Mouse (Mus musculus): ENCODE data around the gene Gm32742. TPM values are rescaled to one million over a fixed set of nuclear protein-coding genes. Genes with fewer than 3 reads are reported as not detected.

The Gm32742 gene
- not detected in 2 replicates for polyA plus RNA-seq (2015; fragmentation: Nextera tagmentation; extraction: Ambion mirVana)

GRCm38 (mm10) chr9:51165312-51166180 is at the start of gene Gm32742:
Gene Gm32742 (minus strand): TSS chr9:51165517.
- H3K4me3 ChIP-seq (replicated peaks), result no peak within 1 kb of the TSS
- WGBS (ENCODE audit: insufficient replicate concordance), result 16% methylated on average over 6 of the region's 6 CpGs
- H3K9me3 ChIP-seq (replicated peaks), result no peaks in the 10 kb centered on the region
- H3K27me3 ChIP-seq, result peaks cover 2% of the 10 kb centered on the region; the same call in 1 of the 2 replicates
- no peak within 1 kb of the TSS for H3K9ac ChIP-seq
- H3K36me3 ChIP-seq (replicated peaks), result no peaks in the 10 kb centered on the region
- no peak within 1 kb of the TSS for H3K27ac ChIP-seq (replicated peaks)
- H3K4me1 ChIP-seq (replicated peaks), result no peaks in the 10 kb centered on the region
- no peak within 1 kb of the TSS for H3K4me2 ChIP-seq
- no peak for ATAC-seq (ENCODE audit: insufficient read depth)

- H3K4me2 ChIP-seq, result no peak overlapping the region
- no peak overlapping the region for H3K27ac ChIP-seq (replicated peaks)
- no peaks in the 10 kb centered on the region for H3K36me3 ChIP-seq (replicated peaks)
- no peaks in the 10 kb centered on the region for H3K4me1 ChIP-seq (replicated peaks)
- H3K9me3 ChIP-seq (replicated peaks), result no peaks in the 10 kb centered on the region
- no peaks in the 10 kb centered on the region for H3K27me3 ChIP-seq
- H3K4me3 ChIP-seq (replicated peaks), result no peak overlapping the region
- no peak overlapping the region for H3K9ac ChIP-seq
- no peak for ATAC-seq (ENCODE audit: insufficient read depth)
- WGBS (ENCODE audit: insufficient replicate concordance), result 65% methylated on average over 6 of the region's 6 CpGs
These were observed 48.5 kb upstream of the Gm32742 start for GRCm38 (mm10) chr9:51213729-51214237.

GRCm38 (mm10) chr9:51213023-51213728 is 47.9 kb upstream of the Gm32742 start, which contains the start of gene Pou2af1:
Gene Pou2af1 (plus strand): TSS chr9:51213708.
- WGBS (ENCODE audit: insufficient replicate concordance), result 69% methylated on average over 20 of the region's 20 CpGs
- Histone ChIP-seq H3K4me2 (no peak within 1 kb of the TSS), H3K4me1 (replicated peaks) (no peaks in the 10 kb centered on the region), H3K27me3 (no peaks in the 10 kb centered on the region), H3K36me3 (replicated peaks) (no peaks in the 10 kb centered on the region), H3K9ac (no peak within 1 kb of the TSS), H3K4me3 (replicated peaks) (no peak within 1 kb of the TSS), H3K9me3 (replicated peaks) (no peaks in the 10 kb centered on the region), H3K27ac (replicated peaks) (no peak within 1 kb of the TSS)
- no peak for ATAC-seq (ENCODE audit: insufficient read depth)

GRCm38 (mm10) chr9:51211191-51211590 is 45.9 kb upstream of the Gm32742 start:
- Histone ChIP-seq H3K27ac (replicated peaks) (no peak overlapping the region), H3K9me3 (replicated peaks) (no peaks in the 10 kb centered on the region), H3K36me3 (replicated peaks) (no peaks in the 10 kb centered on the region), H3K9ac (no peak overlapping the region), H3K27me3 (no peaks in the 10 kb centered on the region), H3K4me3 (replicated peaks) (no peak overlapping the region), H3K4me1 (replicated peaks) (no peaks in the 10 kb centered on the region), H3K4me2 (no peak overlapping the region)
- WGBS (ENCODE audit: insufficient replicate concordance), result 37% methylated on average over 6 of the region's 6 CpGs
- no peak for ATAC-seq (ENCODE audit: insufficient read depth)

GRCm38 (mm10) chr9:51208974-51209332 is 43.6 kb upstream of the Gm32742 start:
- Histone ChIP-seq H3K36me3 (replicated peaks) (no peaks in the 10 kb centered on the region), H3K9ac (no peak overlapping the region), H3K27me3 (no peaks in the 10 kb centered on the region), H3K27ac (replicated peaks) (no peak overlapping the region), H3K9me3 (replicated peaks) (no peaks in the 10 kb centered on the region), H3K4me3 (replicated peaks) (no peak overlapping the region), H3K4me1 (replicated peaks) (no peaks in the 10 kb centered on the region), H3K4me2 (no peak overlapping the region)
- WGBS (ENCODE audit: insufficient replicate concordance), result 64% methylated on average over 2 of the region's 2 CpGs
- no peak for ATAC-seq (ENCODE audit: insufficient read depth)

GRCm38 (mm10) chr9:51194790-51195189 is 29.5 kb upstream of the Gm32742 start:
- Histone ChIP-seq H3K9me3 (replicated peaks) (no peaks in the 10 kb centered on the region), H3K4me2 (no peak overlapping the region), H3K9ac (no peak overlapping the region), H3K27me3 (no peaks in the 10 kb centered on the region), H3K4me1 (replicated peaks) (no peaks in the 10 kb centered on the region), H3K4me3 (replicated peaks) (no peak overlapping the region), H3K27ac (replicated peaks) (no peak overlapping the region), H3K36me3 (replicated peaks) (no peaks in the 10 kb centered on the region)
- WGBS (ENCODE audit: insufficient replicate concordance), result 34% methylated on average over 4 of the region's 4 CpGs
- ATAC-seq (ENCODE audit: insufficient read depth), result no peak

- Histone ChIP-seq H3K27me3 (no peaks in the 10 kb centered on the region), H3K27ac (replicated peaks) (no peak overlapping the region), H3K4me1 (replicated peaks) (no peaks in the 10 kb centered on the region), H3K9me3 (replicated peaks) (no peaks in the 10 kb centered on the region), H3K4me3 (replicated peaks) (no peak overlapping the region), H3K4me2 (no peak overlapping the region), H3K9ac (no peak overlapping the region), H3K36me3 (replicated peaks) (no peaks in the 10 kb centered on the region)
- no peak for ATAC-seq (ENCODE audit: insufficient read depth)
- 56% methylated on average over 3 of the region's 3 CpGs for WGBS (ENCODE audit: insufficient replicate concordance)
These were observed 25.3 kb upstream of the Gm32742 start for GRCm38 (mm10) chr9:51190655-51191054.

- no peaks in the 10 kb centered on the region for H3K9me3 ChIP-seq (replicated peaks)
- H3K4me1 ChIP-seq (replicated peaks), result no peaks in the 10 kb centered on the region
- no peak for ATAC-seq (ENCODE audit: insufficient read depth)
- no peak overlapping the region for H3K9ac ChIP-seq
- WGBS (ENCODE audit: insufficient replicate concordance), result 65% methylated on average over 5 of the region's 5 CpGs
- no peaks in the 10 kb centered on the region for H3K27me3 ChIP-seq
- H3K27ac ChIP-seq (replicated peaks), result no peak overlapping the region
- no peaks in the 10 kb centered on the region for H3K36me3 ChIP-seq (replicated peaks)
- H3K4me2 ChIP-seq, result no peak overlapping the region
- no peak overlapping the region for H3K4me3 ChIP-seq (replicated peaks)
These were observed 20.6 kb upstream of the Gm32742 start for GRCm38 (mm10) chr9:51185871-51186270.

DNA sequence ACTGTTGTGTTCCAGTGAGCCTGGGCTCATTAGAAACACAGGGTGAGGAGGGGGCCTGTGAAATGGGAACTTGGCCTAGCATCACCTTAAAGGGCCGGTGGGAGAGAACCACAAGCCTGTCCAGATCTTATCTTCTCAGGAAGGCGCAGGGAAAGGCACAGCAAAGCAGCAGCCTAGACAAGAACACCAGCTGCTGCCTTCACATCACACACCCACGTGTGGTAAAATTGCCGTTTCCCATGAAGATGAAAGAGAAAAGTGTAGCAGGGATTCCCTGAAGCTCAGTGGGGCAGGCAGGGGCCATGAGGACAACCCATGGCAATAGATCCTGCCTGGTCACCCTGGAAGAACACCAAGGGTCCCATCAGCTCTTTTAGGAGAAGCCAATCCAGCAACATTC is 20.1 kb upstream of the Gm32742 start:
- H3K4me3 ChIP-seq (replicated peaks), result no peak overlapping the region
- H3K9me3 ChIP-seq (replicated peaks), result no peaks in the 10 kb centered on the region
- H3K27ac ChIP-seq (replicated peaks), result no peak overlapping the region
- H3K36me3 ChIP-seq (replicated peaks), result no peaks in the 10 kb centered on the region
- WGBS (ENCODE audit: insufficient replicate concordance), result 27% methylated on average over 4 of the region's 4 CpGs
- H3K27me3 ChIP-seq, result no peaks in the 10 kb centered on the region; the same call in 1 of the 2 replicates
- H3K9ac ChIP-seq, result no peak overlapping the region
- no peak for ATAC-seq (ENCODE audit: insufficient read depth)
- H3K4me2 ChIP-seq, result no peak overlapping the region
- no peaks in the 10 kb centered on the region for H3K4me1 ChIP-seq (replicated peaks)

DNA sequence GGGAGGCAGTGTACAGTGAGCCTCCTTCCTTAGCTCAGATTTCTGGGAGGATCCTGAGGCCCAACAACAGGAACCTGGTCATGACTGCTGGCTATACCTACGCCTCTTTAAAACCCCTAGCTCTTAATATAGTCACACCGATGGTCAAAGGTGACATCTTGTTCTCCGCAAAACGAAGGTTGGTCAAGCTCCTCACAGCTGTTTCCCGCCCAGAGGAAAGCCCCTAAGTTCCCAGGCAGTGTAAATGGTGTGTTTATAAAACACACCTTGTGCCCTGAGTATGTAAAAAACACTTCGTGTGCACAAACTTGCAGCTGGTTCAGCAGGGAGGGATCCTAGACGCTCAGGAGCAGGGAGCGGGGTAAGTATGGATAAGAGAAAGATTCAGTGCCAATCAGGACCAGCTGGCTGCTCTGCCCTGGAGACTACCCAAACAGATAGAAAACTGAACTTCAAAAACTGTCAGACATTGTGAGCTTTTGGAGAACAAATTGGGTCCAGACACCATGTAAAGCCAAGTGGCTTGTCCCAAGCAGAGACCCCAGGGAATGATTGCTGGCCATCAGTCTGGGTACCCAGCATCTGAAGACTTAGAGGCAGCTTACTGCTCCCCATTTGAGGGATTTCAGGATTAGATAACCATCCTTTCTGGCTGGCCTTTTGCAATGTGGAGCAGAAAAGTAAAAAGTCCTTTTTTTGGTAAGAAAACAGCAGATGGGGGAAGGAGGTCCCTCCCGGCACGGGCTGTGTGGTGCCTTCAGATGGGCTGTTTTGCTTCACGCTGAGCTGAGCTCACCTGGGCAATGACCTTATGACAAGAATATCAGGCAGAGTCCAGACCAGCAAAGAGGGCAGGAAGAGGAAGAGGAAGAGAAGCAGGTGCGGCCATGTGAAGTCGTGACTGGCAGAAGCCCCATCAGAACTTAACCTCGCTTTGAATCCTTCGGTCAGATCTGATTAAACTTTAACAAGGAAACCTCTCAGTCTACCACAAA is 17.7 kb upstream of the Gm32742 start:
- H3K4me2 ChIP-seq, result no peak overlapping the region
- H3K27me3 ChIP-seq, result no peaks in the 10 kb centered on the region; the same call in 1 of the 2 replicates
- H3K4me3 ChIP-seq (replicated peaks), result no peak overlapping the region
- H3K36me3 ChIP-seq (replicated peaks), result no peaks in the 10 kb centered on the region
- no peak overlapping the region for H3K27ac ChIP-seq (replicated peaks)
- no peaks in the 10 kb centered on the region for H3K9me3 ChIP-seq (replicated peaks)
- WGBS (ENCODE audit: insufficient replicate concordance), result 61% methylated on average over 15 of the region's 15 CpGs
- no peak overlapping the region for H3K9ac ChIP-seq
- H3K4me1 ChIP-seq (replicated peaks), result no peaks in the 10 kb centered on the region
- no peak for ATAC-seq (ENCODE audit: insufficient read depth)
